Mouse (Mus musculus) E14TG2a.4 (cell line): ENCODE measurements around the gene Gm21994.
"Not testable (repeated sequence)": the region's sequence is repeated elsewhere in the genome, so short reads cannot be mapped to it uniquely, and the experiment has no call there.

Source experiments
- CTCF ChIP-seq: conservative IDR thresholded peaks from 2 replicates; pipeline ENCODE4 v1.5.1; 2014; ENCODE audit warnings: low read length
- POU5F1 ChIP-seq: IDR thresholded peaks from 2 replicates; pipeline ENCODE4 v1.6.1; 2014; ENCODE audit warnings: low read length, borderline replicate concordance

GRCm38 (mm10) chr2:150257291-150257690 lies 1.9 kb upstream of the Gm21994 start, which contains the start of gene Gm14124:
- TF ChIP-seq CTCF, POU5F1: not testable (repeated sequence)
